Mouse (Mus musculus) adrenal gland, adult (tissue): ENCODE measurements around the gene Esp18.

Experiments
- DNase-seq, 2 experiments: peaks; one replicate each; pipeline ENCODE4 v3.0.0; 2022 to 2023; ENCODE audit warnings: low spot score in 1 of 2; ENCODE audit not compliant: inconsistent age in 2 of 2

Esp18 gene

GRCm38 (mm10) chr17:39406059-39406458 lies at the start of gene Esp18:
Esp18 (plus strand) TSS chr17:39406359.
- no peak for DNase-seq

- DNase-seq: no peak
Observed at GRCm38 (mm10) chr17:39363316-39363715, 42.8 kb upstream of the Esp18 start.
